Comparison of ENCODE assay signal across 24 mouse cellular contexts in genomic region chr17:65571466-65571865, GRCm38 (mm10). TPM values are rescaled to one million over a fixed set of nuclear protein-coding genes. Genes with fewer than 3 reads are reported as not detected.
DNase-seq lines count a peak whose midpoint lies in the region; ATAC-seq lines count a peak whose summit lies in the region.
"Had no signal": no experiment of that assay in that cellular context is flagged by ENCODE, and none has a peak within 500 bp of the region (broad histone marks: within the 10 kb centered on the region; RNA-seq: fewer than 3 reads in every experiment).

No protein-coding gene starts in this region.

- no peak overlapping the region for H3K4me3 ChIP-seq in heart, embryonic 14.5 days (ENCODE audit: control insufficient read depth in 1 of 2, insufficient read depth in 1 of 2, low read depth in 1 of 2, low read length in 2 of 2)
- H3K4me3 ChIP-seq: embryonic facial prominence, embryonic 15.5 days; hindbrain, embryonic 12.5 days; limb, embryonic 10.5 days; megakaryocyte, embryonic 14.5 days; neural tube, embryonic 13.5 days had no signal

- 40% methylated on average over 8 of the region's 8 CpGs for WGBS in heart, embryonic 14.5 days

- H3K27me3 ChIP-seq in heart, embryonic 14.5 days (ENCODE audit: control insufficient read depth, insufficient read depth, low read length): no peaks in the 10 kb centered on the region
- H3K27me3 ChIP-seq: CH12.LX; embryonic facial prominence, embryonic 15.5 days; hindbrain, embryonic 12.5 days; megakaryocyte, embryonic 14.5 days; neural tube, embryonic 13.5 days had no signal

- no peak for ATAC-seq in heart, embryonic 14.5 days (ENCODE audit: insufficient number of reproducible peaks, insufficient read depth, low FRiP score, low read depth)
- ATAC-seq: forebrain, embryonic 16.5 days had no signal

- peaks cover 17 to 18% of the 10 kb centered on the region in 2 experiments for H3K4me1 ChIP-seq in heart, embryonic 14.5 days (ENCODE audit: control insufficient read depth in 2 of 2, insufficient read depth in 2 of 2, low read length in 2 of 2)
- H3K4me1 ChIP-seq: embryonic facial prominence, embryonic 15.5 days; hindbrain, embryonic 12.5 days; neural tube, embryonic 13.5 days had no signal

- no peaks in the 10 kb centered on the region for H3K36me3 ChIP-seq in heart, embryonic 14.5 days (ENCODE audit: control insufficient read depth, insufficient read depth, low read length)
- H3K36me3 ChIP-seq: embryonic facial prominence, embryonic 15.5 days; hindbrain, embryonic 12.5 days; limb, embryonic 10.5 days; neural tube, embryonic 13.5 days had no signal

- H3K4me2 ChIP-seq in heart, embryonic 14.5 days (ENCODE audit: low read length): 0 out of 2 replicates have a peak overlapping the region, but pooled peaks have one; percentile 30
- H3K4me2 ChIP-seq: embryonic facial prominence, embryonic 15.5 days; hindbrain, embryonic 12.5 days; lung, embryonic 14.5 days; neural tube, embryonic 13.5 days had no signal

- H3K9ac ChIP-seq in heart, embryonic 14.5 days (ENCODE audit: low read length): no peak overlapping the region
- H3K9ac ChIP-seq: embryonic facial prominence, embryonic 15.5 days; hindbrain, embryonic 12.5 days; lung, embryonic 14.5 days; neural tube, embryonic 13.5 days had no signal

- H3K27ac ChIP-seq in heart, embryonic 14.5 days (replicated peaks in 1 of 2; ENCODE audit: control insufficient read depth in 1 of 2, insufficient read depth in 1 of 2, low read depth in 2 of 2, low read length in 2 of 2): peak overlapping the region; percentile 77 to 79
- H3K27ac ChIP-seq: embryonic facial prominence, embryonic 15.5 days; hindbrain, embryonic 12.5 days; limb, embryonic 10.5 days; neural tube, embryonic 13.5 days had no signal

- DNase-seq in adrenal gland, postnatal 14 days: peak; percentile 49
- DNase-seq in adrenal gland, postnatal 25 days: no peak
- DNase-seq in heart, adult 9 months (ENCODE audit: low spot score in 2 of 2): no peak
- DNase-seq in ovary, postnatal 36 days (ENCODE audit: low spot score): peak; percentile 44
- no peak for DNase-seq in ovary, postnatal 10 days (ENCODE audit: low spot score)
- DNase-seq in lung, postnatal 25 days (ENCODE audit: low spot score): peak; percentile 39
- no peak for DNase-seq in thymus, postnatal 25 days
- DNase-seq: embryo, embryonic 11 days; lung, embryonic 14.5 days; midbrain, embryonic 14.5 days; thymus, postnatal 36 days had no signal

- no peaks in the 10 kb centered on the region for H3K9me3 ChIP-seq in heart, embryonic 14.5 days (ENCODE audit: control insufficient read depth, low read length)
- H3K9me3 ChIP-seq: embryonic facial prominence, embryonic 15.5 days; hindbrain, embryonic 12.5 days; limb, embryonic 10.5 days; megakaryocyte, embryonic 14.5 days; neural tube, embryonic 13.5 days had no signal

RNA-seq across cellular contexts. Expression of gene Tmem232, which starts 30.9 kb away (rescaled TPM):
- total RNA-seq in adrenal gland, postnatal 14 days (2021): not detected in 2 replicates
- not detected in 2 replicates for total RNA-seq in adrenal gland, postnatal 25 days (2021)
- 0.14 TPM in 1 of 2 replicates, not detected in the other for polyA plus RNA-seq in heart, embryonic 14.5 days (2014; fragmentation: Nextera tagmentation; extraction: Ambion mirVana)
- total RNA-seq: CH12.LX; liver, adult 2 months; MEL had no signal
- polyA plus RNA-seq: intestine, embryonic 14.5 days; liver, adult 2 months; lung, embryonic 14.5 days; midbrain, embryonic 14.5 days; spleen, adult 2 months; stomach, embryonic 16.5 days had no signal

RNA-seq across cellular contexts. Expression of gene Vapa, which starts 41.9 kb away (rescaled TPM):
- 132 and 134 TPM in 2 replicates for total RNA-seq in adrenal gland, postnatal 14 days (2021)
- total RNA-seq in adrenal gland, postnatal 25 days (2021): 162 and 209 TPM in 2 replicates
- 172 and 177 TPM in 2 replicates for polyA plus RNA-seq in heart, embryonic 14.5 days (2014; fragmentation: Nextera tagmentation; extraction: Ambion mirVana)

Comparison
In these comparisons a context has a peak if more than half of its experiments do, and no peak if none do; other contexts are left out.
1. DNase-seq: peak in adrenal gland, postnatal 14 days (single experiment), ovary, postnatal 36 days (single experiment) and lung, postnatal 25 days (single experiment); none in adrenal gland, postnatal 25 days (single experiment), heart, adult 9 months (0 of 2), ovary, postnatal 10 days (single experiment) and thymus, postnatal 25 days (single experiment).